Mouse (Mus musculus) testis, adult 2 months (tissue): ENCODE results near the gene Plekhg1. TPM values are rescaled to one million over a fixed set of nuclear protein-coding genes. Genes with fewer than 3 reads are reported as not detected.

Experiments used
- H3K27ac ChIP-seq: fragments of 200-500 bp; 2 replicates; pipeline ENCODE4 v1.5.1; 2012; ENCODE audit warnings: low read depth, low read length; ENCODE audit not compliant: control insufficient read depth, insufficient read depth
- H3K27me3 ChIP-seq: fragments of 200-500 bp; 2 replicates; pipeline ENCODE4 v1.6.1; 2012; ENCODE audit warnings: mild to moderate bottlenecking, low read length, moderate library complexity; ENCODE audit not compliant: control insufficient read depth, insufficient read depth
- H3K36me3 ChIP-seq: fragments of 200-500 bp; 2 replicates; pipeline ENCODE4 v1.6.1; 2012; ENCODE audit warnings: mild to moderate bottlenecking, low read length; ENCODE audit not compliant: control insufficient read depth, insufficient read depth
- H3K4me1 ChIP-seq: fragments of 200-500 bp; 2 replicates; pipeline ENCODE4 v1.6.1; 2012; ENCODE audit warnings: low read length; ENCODE audit not compliant: control insufficient read depth, insufficient read depth
- H3K4me3 ChIP-seq: fragments of 200-500 bp; 2 replicates; pipeline ENCODE4 v1.5.1; 2012; ENCODE audit warnings: low read depth, mild to moderate bottlenecking, low read length, moderate library complexity, mixed read lengths; ENCODE audit not compliant: control insufficient read depth
- CTCF ChIP-seq: fragments of 200-500 bp; IDR thresholded peaks from 2 replicates; pipeline ENCODE4 v1.5.1; 2012; ENCODE audit warnings: low read depth, mild to moderate bottlenecking, inconsistent platforms, low read length, moderate library complexity; ENCODE audit not compliant: control insufficient read depth, insufficient read depth, insufficient replicate concordance
- POLR2A ChIP-seq: fragments of 200-500 bp; IDR thresholded peaks from 2 replicates; pipeline ENCODE4 v1.6.1; 2012; ENCODE audit warnings: low read depth, mild to moderate bottlenecking, inconsistent platforms, low read length, moderate library complexity; ENCODE audit not compliant: control insufficient read depth
- polyA plus RNA-seq: library from polyadenylated mRNA; depleted of rRNA; stranded (reverse); fragments of >200 nt; gene quantifications from 2 replicates; pipeline ENCODE4 v1.2.3, GENCODE M21; 2012

Gene Plekhg1
- polyA plus RNA-seq, 1 experiment: 4.8 TPM

DNA sequence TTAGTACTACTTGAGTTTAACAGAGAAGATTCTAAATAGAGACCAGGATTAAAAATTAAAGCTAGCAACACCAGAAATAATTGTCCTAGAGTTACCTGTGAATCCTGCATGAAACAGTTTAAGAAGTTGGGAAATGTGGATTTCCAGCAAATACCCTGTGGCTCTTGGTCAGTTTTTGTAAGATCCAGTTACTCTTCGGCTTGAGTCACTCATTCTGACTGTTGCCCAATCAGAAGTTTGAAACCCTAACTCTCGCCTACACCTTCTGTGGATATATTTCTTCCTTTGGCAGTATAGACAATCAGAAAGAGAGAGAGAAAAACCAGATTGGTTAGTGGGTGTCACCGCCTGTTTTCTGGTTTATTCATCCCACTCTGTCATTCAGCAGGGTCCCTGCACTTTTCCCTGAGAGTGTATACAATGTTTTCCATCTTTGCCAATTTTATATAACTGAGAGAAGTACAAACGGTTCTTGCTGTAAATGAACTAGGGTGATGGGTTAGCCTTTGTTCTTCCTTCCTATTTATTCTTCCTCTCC lies 187.9 kb downstream of the Plekhg1 start:
- TF ChIP-seq CTCF: no peak
- no peak for TF ChIP-seq POLR2A
- no peak overlapping the region for H3K27ac ChIP-seq
- no peaks in the 10 kb centered on the region for H3K36me3 ChIP-seq
- H3K4me1 ChIP-seq: no peaks in the 10 kb centered on the region; the same call in 1 of the 2 replicates
- H3K4me3 ChIP-seq: no peak overlapping the region
- H3K27me3 ChIP-seq: no peaks in the 10 kb centered on the region

GRCm38 (mm10) chr10:3931831-3932230 lies 191.7 kb downstream of the Plekhg1 start:
- H3K27ac ChIP-seq: no peak overlapping the region

GRCm38 (mm10) chr10:3933311-3933940 lies 193.3 kb downstream of the Plekhg1 start:
- H3K27ac ChIP-seq: no peak overlapping the region
- no peak for TF ChIP-seq CTCF
- TF ChIP-seq POLR2A: no peak
- no peak overlapping the region for H3K4me3 ChIP-seq
- H3K36me3 ChIP-seq: no peaks in the 10 kb centered on the region
- H3K27me3 ChIP-seq: no peaks in the 10 kb centered on the region
- H3K4me1 ChIP-seq: no peaks in the 10 kb centered on the region; the same call in 1 of the 2 replicates

More at GRCm38 (mm10) chr10:3931831-3932230, 191.7 kb downstream of the Plekhg1 start:
- no peak for TF ChIP-seq POLR2A
- no peak for TF ChIP-seq CTCF
- H3K36me3 ChIP-seq: no peaks in the 10 kb centered on the region
- H3K27me3 ChIP-seq: no peaks in the 10 kb centered on the region
- H3K4me1 ChIP-seq: no peaks in the 10 kb centered on the region; the same call in 1 of the 2 replicates
- no peak overlapping the region for H3K4me3 ChIP-seq

- Histone ChIP-seq H3K27ac (no peak overlapping the region), H3K27me3 (no peaks in the 10 kb centered on the region), H3K4me1 (peaks cover 2% of the 10 kb centered on the region; the same call in 1 of the 2 replicates), H3K36me3 (no peaks in the 10 kb centered on the region), H3K4me3 (no peak overlapping the region)
- TF ChIP-seq CTCF (no peak), POLR2A (no peak)
Measured at GRCm38 (mm10) chr10:3936864-3937263, 196.7 kb downstream of the Plekhg1 start.

GRCm38 (mm10) chr10:3939895-3940595 lies 199.9 kb downstream of the Plekhg1 start:
- TF ChIP-seq POLR2A (no peak), CTCF (no peak)
- no peak overlapping the region for H3K4me3 ChIP-seq
- H3K36me3 ChIP-seq: no peaks in the 10 kb centered on the region
- no peaks in the 10 kb centered on the region for H3K27me3 ChIP-seq
- no peak overlapping the region for H3K27ac ChIP-seq
- 0 out of 2 replicates have a peak, but pooled peaks cover 2% of the 10 kb centered on the region for H3K4me1 ChIP-seq

- H3K4me3 ChIP-seq: no peak overlapping the region
- no peaks in the 10 kb centered on the region for H3K36me3 ChIP-seq
- H3K27ac ChIP-seq: no peak overlapping the region
- TF ChIP-seq CTCF (no peak), POLR2A (no peak)
- H3K4me1 ChIP-seq: 0 out of 2 replicates have a peak, but pooled peaks cover 2% of the 10 kb centered on the region
- H3K27me3 ChIP-seq: no peaks in the 10 kb centered on the region
Measured at GRCm38 (mm10) chr10:3940596-3940975, 200.4 kb downstream of the Plekhg1 start.

DNA sequence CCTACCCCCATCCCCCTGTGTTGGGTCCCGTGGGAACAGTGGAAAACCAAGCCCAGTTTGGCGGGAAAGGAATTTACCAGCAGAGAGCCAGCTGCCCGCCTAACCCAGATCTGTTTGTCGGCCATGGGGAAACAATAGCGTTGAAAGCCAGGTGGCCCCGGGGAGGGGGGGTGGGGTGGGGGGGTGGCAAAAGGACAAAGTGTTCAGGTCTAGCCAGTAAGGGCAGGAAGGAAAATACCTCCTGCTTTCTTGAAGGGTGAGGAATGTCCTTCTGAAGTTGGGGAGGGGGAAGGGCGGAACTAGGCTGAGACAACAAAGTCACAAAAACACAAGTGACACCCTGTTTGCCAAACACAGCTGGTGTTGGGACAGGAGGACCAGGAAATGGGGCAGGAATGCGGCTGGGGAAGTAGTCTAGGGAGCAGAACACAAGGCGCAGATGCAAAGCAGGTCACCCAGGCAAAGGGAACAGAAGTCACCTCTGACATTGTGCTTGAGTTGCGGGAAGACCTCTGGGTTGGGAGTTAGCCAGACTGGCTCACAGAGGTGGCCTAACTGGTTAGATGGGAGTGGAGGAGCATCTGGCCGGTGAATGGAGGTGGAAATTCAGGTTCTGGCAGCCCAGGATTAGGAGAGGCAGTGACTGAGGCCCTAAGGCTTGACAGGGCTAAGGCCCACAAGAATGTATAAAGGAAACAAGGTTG lies 201.0 kb downstream of the Plekhg1 start:
- Histone ChIP-seq H3K4me3 (no peak overlapping the region), H3K36me3 (no peaks in the 10 kb centered on the region), H3K4me1 (0 out of 2 replicates have a peak, but pooled peaks cover 2% of the 10 kb centered on the region), H3K27me3 (no peaks in the 10 kb centered on the region), H3K27ac (no peak overlapping the region)
- TF ChIP-seq CTCF: no peak
- no peak for TF ChIP-seq POLR2A
